Mouse (Mus musculus) neural tube, embryonic 14.5 days (tissue): ENCODE data around the gene Mboat1. TPM values are rescaled to one million over a fixed set of nuclear protein-coding genes. Genes with fewer than 3 reads are reported as not detected.

Experiments used
- ATAC-seq: fragments of 200-750 bp; cut with Nextera tagmentation; 2 replicates; pipeline ENCODE4 v1.8.0; 2017; ENCODE audit warnings: low read depth, mild to moderate bottlenecking, moderate TSS enrichment, moderate library complexity
- H3K27ac ChIP-seq: fragments of 300-500 bp; sonication (generic); 2 replicates; pipeline ENCODE4 v1.5.1; 2014; ENCODE audit warnings: low read depth, mild to moderate bottlenecking, control low read depth, low read length, moderate library complexity, mixed read lengths
- H3K27me3 ChIP-seq: fragments of 300-500 bp; sonication (generic); 2 replicates; pipeline ENCODE4 v1.6.1; 2014; ENCODE audit warnings: low read length; ENCODE audit not compliant: control insufficient read depth, insufficient read depth
- H3K36me3 ChIP-seq: fragments of 300-500 bp; sonication (generic); 2 replicates; pipeline ENCODE4 v1.6.1; 2014; ENCODE audit warnings: low read length, mixed read lengths; ENCODE audit not compliant: control insufficient read depth, insufficient read depth
- H3K4me1 ChIP-seq: fragments of 300-500 bp; sonication (generic); 2 replicates; pipeline ENCODE4 v1.6.1; 2014; ENCODE audit warnings: low read length; ENCODE audit not compliant: control insufficient read depth, insufficient read depth
- H3K4me2 ChIP-seq: fragments of 300-500 bp; sonication (generic); 2 replicates; pipeline ENCODE4 v1.6.1; 2014; ENCODE audit warnings: mild to moderate bottlenecking, low read depth, low read length, control low read depth
- H3K4me3 ChIP-seq: fragments of 300-500 bp; sonication (generic); 2 replicates; pipeline ENCODE4 v1.5.1; 2014; ENCODE audit warnings: low read depth, low read length, control low read depth, mixed read lengths
- H3K9ac ChIP-seq: fragments of 300-500 bp; sonication (generic); replicated peaks from 2 replicates; pipeline ENCODE4 v1.6.1; 2014; ENCODE audit warnings: low read depth, mild to moderate bottlenecking, control low read depth, low read length, mixed read lengths
- H3K9me3 ChIP-seq: fragments of 300-500 bp; sonication (generic); 2 replicates; pipeline ENCODE4 v1.6.1; 2016; ENCODE audit warnings: low read length; ENCODE audit not compliant: control insufficient read depth
- WGBS: fragments of 180-500 bp; shearing (Covaris S2); extraction: QIAGEN DNeasy Blood & Tissue Kit; methylation state at CpG from one replicate; pipeline ENCODE4 v1.1.7; 2014; 5-methylcytosine and 5-hydroxymethylcytosine counted together
- polyA plus RNA-seq: library from polyadenylated mRNA; unstranded; fragments of >200 nt; fragmentation: Nextera tagmentation; extraction: Ambion mirVana; gene quantifications from 2 replicates; pipeline ENCODE4 v1.2.1, GENCODE M21; 2014

The Mboat1 gene
- polyA plus RNA-seq, 1 experiment from 2014 or later, result 1.4 TPM

DNA sequence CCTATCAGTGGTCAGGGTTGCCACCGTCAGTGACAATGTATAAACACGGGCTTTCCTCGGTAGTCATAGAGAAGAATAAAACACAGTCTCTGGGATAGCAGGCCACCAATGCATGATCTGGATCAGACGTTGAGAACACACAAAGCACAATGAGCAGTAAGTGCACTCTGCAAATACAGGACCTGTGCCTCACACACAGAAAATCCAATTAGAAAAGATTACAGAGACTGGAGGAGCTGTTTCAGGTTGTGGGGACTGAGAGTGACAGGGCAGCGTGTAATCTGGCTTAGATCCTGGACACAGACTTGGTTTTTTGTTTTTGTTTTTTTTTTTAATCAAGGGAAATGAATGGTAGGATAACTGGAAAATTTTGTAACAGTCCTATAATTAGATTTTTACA, 128.5 kb downstream of the Mboat1 start:
- Histone ChIP-seq H3K4me1 (no peaks in the 10 kb centered on the region), H3K27ac (no peak overlapping the region), H3K27me3 (no peaks in the 10 kb centered on the region), H3K9me3 (no peaks in the 10 kb centered on the region; the same call in 1 of the 2 replicates), H3K4me3 (no peak overlapping the region), H3K9ac (no peak overlapping the region), H3K4me2 (no peak overlapping the region), H3K36me3 (no peaks in the 10 kb centered on the region)
- ATAC-seq, result no peak
- WGBS, result 76% methylated on average over 5 of the region's 5 CpGs

DNA sequence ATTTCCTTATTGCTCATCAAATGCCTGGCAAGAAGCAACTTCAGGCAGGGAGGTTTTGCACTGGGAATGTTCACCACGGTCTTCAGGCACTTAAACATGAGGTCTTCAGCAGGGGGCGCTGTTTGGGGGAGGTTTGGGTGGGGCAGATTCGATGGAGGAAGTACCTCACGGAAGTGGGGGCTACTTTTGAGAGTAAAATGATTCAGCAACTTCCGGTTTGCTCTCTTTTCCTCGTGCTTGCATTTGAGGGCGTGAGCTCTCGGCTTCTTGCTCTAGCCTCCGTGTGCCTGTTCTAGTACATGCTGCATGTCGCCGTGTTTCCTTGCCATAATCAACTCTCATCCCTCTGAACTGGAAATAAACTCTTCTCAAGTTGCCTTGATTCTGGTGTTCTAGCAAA, 129.7 kb downstream of the Mboat1 start:
- no peaks in the 10 kb centered on the region for H3K36me3 ChIP-seq
- H3K27me3 ChIP-seq, result no peaks in the 10 kb centered on the region
- no peak overlapping the region for H3K9ac ChIP-seq
- H3K4me2 ChIP-seq, result no peak overlapping the region
- no peaks in the 10 kb centered on the region; the same call in 1 of the 2 replicates for H3K9me3 ChIP-seq
- no peak overlapping the region for H3K27ac ChIP-seq
- no peak overlapping the region for H3K4me3 ChIP-seq
- H3K4me1 ChIP-seq, result no peaks in the 10 kb centered on the region
- ATAC-seq, result no peak
- 88% methylated on average over 11 of the region's 11 CpGs for WGBS

DNA sequence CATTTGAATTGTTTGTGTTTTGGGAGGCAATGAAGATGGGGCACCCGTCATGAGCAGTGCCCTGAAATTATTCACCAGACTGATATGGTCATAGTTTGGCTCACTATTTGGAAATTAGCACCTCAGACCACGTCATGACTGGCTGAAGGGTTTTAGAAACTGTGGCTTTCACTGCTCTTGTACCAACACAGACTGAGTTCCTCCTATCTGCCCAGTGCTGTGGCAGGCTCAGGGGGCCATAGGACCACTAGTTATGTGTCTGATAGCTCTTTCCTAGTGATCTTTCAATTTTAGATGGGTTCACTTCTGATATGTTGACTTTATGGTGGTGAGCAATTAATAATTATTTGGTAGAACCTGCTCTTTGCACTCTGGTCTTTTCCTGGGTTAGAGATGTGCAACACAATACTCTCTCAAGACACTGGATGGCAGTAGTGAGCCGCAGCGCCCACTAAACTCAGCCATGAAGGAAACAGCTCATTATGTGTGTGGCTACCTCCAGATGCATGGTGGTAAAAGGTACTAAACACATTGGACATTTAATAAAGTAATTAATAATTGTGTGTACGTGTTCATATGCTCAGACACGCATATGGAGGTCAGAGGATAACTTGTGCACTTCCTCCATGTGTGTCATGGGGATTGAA, 135.9 kb downstream of the Mboat1 start:
- no peak overlapping the region for H3K27ac ChIP-seq
- H3K4me2 ChIP-seq, result no peak overlapping the region
- peak; percentile 84 for ATAC-seq
- H3K36me3 ChIP-seq, result no peaks in the 10 kb centered on the region
- H3K4me3 ChIP-seq, result no peak overlapping the region
- whole genome bisulfite sequencing, result 19% methylated on average over 6 of the region's 6 CpGs
- no peaks in the 10 kb centered on the region for H3K27me3 ChIP-seq
- H3K9me3 ChIP-seq, result no peaks in the 10 kb centered on the region
- no peak overlapping the region for H3K9ac ChIP-seq
- no peaks in the 10 kb centered on the region for H3K4me1 ChIP-seq

Other genes with a start within 250 kb of the Mboat1 start
- gene E2f3, start 150.4 kb upstream of the Mboat1 start, polyA plus RNA-seq, result 3.3 and 4.5 TPM in 2 replicates
- 1.6 and 2.3 TPM in 2 replicates for gene Agtr1a, start 200.0 kb downstream of the Mboat1 start, polyA plus RNA-seq